Mouse (Mus musculus): Measurements from ENCODE around the gene Senp6. TPM values are rescaled to one million over a fixed set of nuclear protein-coding genes. Genes with fewer than 3 reads are reported as not detected.
A peak's percentile ranks its signal among the peaks of the same experiment; 100 is the strongest.

Gene Senp6
- polyA plus RNA-seq, 1 experiment from 2014 or later, result 53.1 TPM

- peaks cover 9% of the 10 kb centered on the region; the same call in 1 of the 2 replicates for H3K4me1 ChIP-seq
- under 1% methylated on average over 69 of the region's 69 CpGs for WGBS
Measured at GRCm38 (mm10) chr9:80164611-80165474, 98.1 kb downstream of the Senp6 start, which contains the start of gene Myo6. TSS of gene Myo6 (plus strand) at chr9:80165031.

GRCm38 (mm10) chr9:80165690-80166089, 99.0 kb downstream of the Senp6 start:
- no peaks in the 10 kb centered on the region for H3K36me3 ChIP-seq
- peaks cover 9% of the 10 kb centered on the region; the same call in 1 of the 2 replicates for H3K4me1 ChIP-seq
- no peak for DNase-seq (ENCODE audit: low spot score)
- no peaks in the 10 kb centered on the region for H3K27me3 ChIP-seq (ENCODE audit: insufficient read depth, poor library complexity, severe bottlenecking)
- H3K27ac ChIP-seq, result peak overlapping the region; percentile 95
- WGBS, result 51% methylated on average over 9 of the region's 9 CpGs
- peak overlapping the region; percentile 88 for H3K4me3 ChIP-seq
- no peaks in the 10 kb centered on the region for H3K9me3 ChIP-seq

More at GRCm38 (mm10) chr9:80164611-80165474, 98.1 kb downstream of the Senp6 start, which contains the start of gene Myo6:
- H3K4me3 ChIP-seq, result peak within 1 kb of the TSS; percentile 88
- H3K36me3 ChIP-seq, result no peaks in the 10 kb centered on the region
- DNase-seq (ENCODE audit: low spot score), result peak; percentile 99
- H3K27me3 ChIP-seq (ENCODE audit: insufficient read depth, poor library complexity, severe bottlenecking), result no peaks in the 10 kb centered on the region
- H3K27ac ChIP-seq, result peak within 1 kb of the TSS; percentile 95
- no peaks in the 10 kb centered on the region for H3K9me3 ChIP-seq

DNA sequence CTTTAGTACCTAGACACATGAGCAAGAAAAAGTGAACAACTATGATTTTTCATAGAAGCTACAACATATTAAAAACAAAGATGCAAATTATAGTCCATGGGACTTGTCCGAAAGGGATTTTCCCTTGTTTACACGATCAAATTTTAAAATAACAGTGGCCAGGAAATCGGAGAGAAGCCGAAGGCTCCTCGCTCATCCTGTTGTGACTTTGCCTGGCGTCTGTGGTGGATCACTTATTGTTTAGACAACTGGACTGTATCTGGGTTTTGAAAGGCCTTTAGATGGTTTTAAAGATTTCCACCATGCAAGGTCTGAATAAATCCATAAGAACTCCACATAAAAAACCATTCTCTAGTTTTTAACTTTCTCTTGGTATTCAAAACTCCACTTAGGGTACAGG, 99.7 kb downstream of the Senp6 start:
- 68% methylated on average over 6 of the region's 6 CpGs for WGBS
- no peak for DNase-seq (ENCODE audit: low spot score)
- Histone ChIP-seq H3K9me3 (no peaks in the 10 kb centered on the region), H3K27me3 (ENCODE audit: insufficient read depth, poor library complexity, severe bottlenecking) (no peaks in the 10 kb centered on the region), H3K4me1 (peaks cover 9% of the 10 kb centered on the region; the same call in 1 of the 2 replicates), H3K27ac (no peak overlapping the region), H3K4me3 (peak overlapping the region; percentile 88), H3K36me3 (no peaks in the 10 kb centered on the region)

DNA sequence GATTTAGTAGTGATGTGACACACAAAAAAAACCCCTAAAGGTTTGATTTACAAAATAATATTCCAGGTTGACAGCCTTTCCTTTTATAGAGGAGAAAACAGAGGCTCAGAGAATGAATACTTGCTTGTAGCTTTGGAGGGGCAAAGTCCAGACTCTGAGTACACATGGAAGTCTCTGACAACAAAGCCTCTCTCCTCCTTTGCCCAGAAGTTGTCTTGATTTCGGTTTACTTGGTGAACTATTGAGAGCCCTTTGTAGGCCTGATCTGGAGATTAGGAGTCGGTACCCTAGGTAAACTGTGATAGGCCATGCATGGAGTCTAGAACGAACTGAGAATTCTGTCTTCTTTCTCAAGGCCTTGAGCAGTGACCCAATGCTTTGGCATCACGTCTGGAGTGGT, 100.4 kb downstream of the Senp6 start:
- no peak overlapping the region for H3K4me3 ChIP-seq
- peaks cover 9% of the 10 kb centered on the region; the same call in 1 of the 2 replicates for H3K4me1 ChIP-seq
- no peaks in the 10 kb centered on the region for H3K27me3 ChIP-seq (ENCODE audit: insufficient read depth, poor library complexity, severe bottlenecking)
- no peaks in the 10 kb centered on the region for H3K9me3 ChIP-seq
- no peaks in the 10 kb centered on the region for H3K36me3 ChIP-seq
- DNase-seq (ENCODE audit: low spot score), result no peak
- H3K27ac ChIP-seq, result no peak overlapping the region
- WGBS, result 66% methylated on average over 4 of the region's 4 CpGs

- Histone ChIP-seq H3K27me3 (ENCODE audit: insufficient read depth, poor library complexity, severe bottlenecking) (no peaks in the 10 kb centered on the region), H3K4me3 (no peak overlapping the region), H3K36me3 (no peaks in the 10 kb centered on the region), H3K9me3 (no peaks in the 10 kb centered on the region), H3K4me1 (peaks cover 7% of the 10 kb centered on the region), H3K27ac (no peak overlapping the region)
- 76% methylated on average over 9 of the region's 9 CpGs for WGBS
- DNase-seq (ENCODE audit: low spot score), result no peak
Measured at GRCm38 (mm10) chr9:80169551-80169950, 102.8 kb downstream of the Senp6 start.

DNA sequence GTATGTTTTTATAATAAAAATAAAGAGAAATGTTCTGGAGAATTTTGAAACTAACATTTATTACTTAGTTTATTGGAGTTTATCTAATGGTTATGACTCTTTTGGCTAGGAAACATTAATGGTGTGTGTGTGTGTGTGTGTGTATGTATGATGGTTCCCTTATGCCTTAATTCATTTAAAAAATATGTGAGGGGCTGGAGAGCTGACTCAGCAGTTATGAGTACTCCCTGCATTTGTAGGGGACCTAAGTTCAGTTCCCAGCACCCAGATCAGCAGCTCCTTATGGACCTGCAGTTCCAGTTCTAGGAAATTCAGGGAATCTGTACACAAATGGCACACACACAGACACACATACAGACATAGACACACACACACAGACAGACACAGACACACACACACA, 104.5 kb downstream of the Senp6 start:
- H3K27ac ChIP-seq, result no peak overlapping the region

DNA sequence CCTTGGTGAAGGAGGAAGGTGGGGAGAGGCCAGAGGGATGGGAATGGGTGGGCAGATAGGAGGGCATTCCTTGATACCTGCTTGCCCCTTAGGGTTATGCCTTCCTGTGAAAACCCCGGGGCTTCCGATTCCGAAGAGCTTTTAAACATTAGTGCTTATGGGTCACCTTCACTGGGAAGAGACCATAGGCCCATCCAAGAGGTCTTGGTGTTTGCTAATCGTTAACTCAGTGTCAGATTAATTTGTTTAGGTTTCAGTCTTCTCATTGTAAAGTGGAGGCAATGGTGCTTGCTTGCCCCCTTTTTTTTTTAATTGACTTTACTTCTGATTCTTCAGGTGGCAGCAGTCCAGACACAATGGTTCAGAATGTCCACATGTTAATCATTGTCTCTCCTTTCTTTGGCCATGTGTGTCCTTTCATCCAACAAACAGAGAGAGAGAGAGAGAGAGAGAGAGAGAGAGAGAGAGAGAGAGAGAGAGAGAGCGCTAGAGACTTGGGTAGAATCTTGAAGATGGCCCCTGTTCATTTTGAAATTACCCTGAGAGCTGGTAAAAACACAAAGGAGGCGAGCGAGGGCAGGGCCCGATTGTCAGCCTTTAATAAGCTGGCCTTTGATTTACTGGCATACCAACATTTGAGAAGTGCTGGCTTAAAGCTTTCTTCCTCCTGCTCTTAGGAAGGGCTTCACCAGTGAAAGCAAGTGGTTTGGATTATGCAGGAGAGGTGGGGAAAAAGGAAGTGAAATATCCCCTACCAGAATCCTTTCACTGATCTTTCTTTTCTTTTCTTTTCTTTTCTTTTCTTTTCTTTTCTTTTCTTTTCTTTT, 105.9 kb downstream of the Senp6 start:
- DNase-seq (ENCODE audit: low spot score), result no peak
- Histone ChIP-seq H3K27me3 (ENCODE audit: insufficient read depth, poor library complexity, severe bottlenecking) (no peaks in the 10 kb centered on the region), H3K9me3 (no peaks in the 10 kb centered on the region), H3K4me3 (no peak overlapping the region), H3K36me3 (no peaks in the 10 kb centered on the region), H3K27ac (no peak overlapping the region), H3K4me1 (peaks cover 13% of the 10 kb centered on the region)
- 81% methylated on average over 8 of the region's 8 CpGs for WGBS

More for the DNA sequence above, 104.5 kb downstream of the Senp6 start:
- DNase-seq (ENCODE audit: low spot score), result no peak
- Histone ChIP-seq H3K9me3 (no peaks in the 10 kb centered on the region), H3K36me3 (no peaks in the 10 kb centered on the region), H3K27me3 (ENCODE audit: insufficient read depth, poor library complexity, severe bottlenecking) (no peaks in the 10 kb centered on the region), H3K4me1 (peaks cover 4% of the 10 kb centered on the region; the same call in 1 of the 2 replicates), H3K4me3 (no peak overlapping the region)

- whole genome bisulfite sequencing, result 55% methylated on average over 9 of the region's 9 CpGs
- H3K27me3 ChIP-seq (ENCODE audit: insufficient read depth, poor library complexity, severe bottlenecking), result no peaks in the 10 kb centered on the region
- no peaks in the 10 kb centered on the region for H3K9me3 ChIP-seq
- no peaks in the 10 kb centered on the region for H3K36me3 ChIP-seq
- DNase-seq (ENCODE audit: low spot score), result peak; percentile 74
- 0 out of 2 replicates have a peak overlapping the region, but pooled peaks have one; percentile 11 for H3K27ac ChIP-seq
- peaks cover 13% of the 10 kb centered on the region for H3K4me1 ChIP-seq
- H3K4me3 ChIP-seq, result no peak overlapping the region
Measured at GRCm38 (mm10) chr9:80173629-80174028, 106.9 kb downstream of the Senp6 start.

DNA sequence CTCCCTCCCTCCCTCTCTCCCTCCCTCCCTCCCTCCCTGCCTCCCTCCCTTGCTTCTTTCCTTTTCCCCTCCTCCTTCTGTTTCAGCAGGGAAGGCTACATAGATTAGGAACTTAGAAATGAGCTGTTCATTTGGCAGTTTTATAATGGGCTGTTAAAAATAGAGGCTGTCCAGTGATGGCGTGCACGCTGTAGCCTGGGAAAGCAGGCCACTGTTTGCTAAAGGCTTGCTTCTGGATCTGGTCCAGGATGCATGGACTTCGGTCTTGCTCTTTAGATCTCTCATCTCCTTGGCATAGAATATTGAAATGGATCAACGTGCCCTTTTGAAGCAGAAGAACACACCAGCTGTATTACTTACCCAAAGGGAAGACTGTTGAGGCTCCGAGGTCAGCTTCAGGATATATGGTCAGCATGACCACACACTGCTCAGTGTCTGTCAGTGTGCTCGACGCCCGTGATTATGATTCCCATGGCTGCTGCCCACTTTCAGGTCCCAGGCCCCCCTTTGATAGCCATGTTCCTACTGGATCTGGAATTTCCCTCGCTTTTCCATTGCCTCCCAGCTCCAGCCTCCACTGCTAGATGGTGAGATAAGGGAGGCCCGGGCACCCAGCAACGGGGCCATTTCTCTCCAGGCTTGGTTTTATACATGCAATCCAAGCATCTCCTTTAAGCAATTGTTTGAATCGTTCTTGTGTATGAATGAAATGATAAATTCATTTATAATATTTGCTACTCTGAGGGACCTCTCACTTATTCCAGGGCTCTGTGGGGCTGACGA, 110.2 kb downstream of the Senp6 start:
- H3K27me3 ChIP-seq (ENCODE audit: insufficient read depth, poor library complexity, severe bottlenecking), result no peaks in the 10 kb centered on the region
- no peak for DNase-seq (ENCODE audit: low spot score)
- no peak overlapping the region for H3K4me3 ChIP-seq
- H3K9me3 ChIP-seq, result no peaks in the 10 kb centered on the region
- 61% methylated on average over 13 of the region's 13 CpGs for WGBS
- H3K36me3 ChIP-seq, result no peaks in the 10 kb centered on the region
- peak overlapping the region; percentile 36; the same call in 1 of the 2 replicates for H3K27ac ChIP-seq
- H3K4me1 ChIP-seq, result peaks cover 13% of the 10 kb centered on the region

- H3K36me3 ChIP-seq, result no peaks in the 10 kb centered on the region
- no peak for DNase-seq (ENCODE audit: low spot score)
- no peaks in the 10 kb centered on the region for H3K27me3 ChIP-seq (ENCODE audit: insufficient read depth, poor library complexity, severe bottlenecking)
- no peaks in the 10 kb centered on the region for H3K9me3 ChIP-seq
- WGBS, result 78% methylated on average over 2 of the region's 2 CpGs
- no peak overlapping the region for H3K27ac ChIP-seq
- peaks cover 10% of the 10 kb centered on the region for H3K4me1 ChIP-seq
- no peak overlapping the region for H3K4me3 ChIP-seq
Measured at GRCm38 (mm10) chr9:80178670-80179069, 112.0 kb downstream of the Senp6 start.

DNA sequence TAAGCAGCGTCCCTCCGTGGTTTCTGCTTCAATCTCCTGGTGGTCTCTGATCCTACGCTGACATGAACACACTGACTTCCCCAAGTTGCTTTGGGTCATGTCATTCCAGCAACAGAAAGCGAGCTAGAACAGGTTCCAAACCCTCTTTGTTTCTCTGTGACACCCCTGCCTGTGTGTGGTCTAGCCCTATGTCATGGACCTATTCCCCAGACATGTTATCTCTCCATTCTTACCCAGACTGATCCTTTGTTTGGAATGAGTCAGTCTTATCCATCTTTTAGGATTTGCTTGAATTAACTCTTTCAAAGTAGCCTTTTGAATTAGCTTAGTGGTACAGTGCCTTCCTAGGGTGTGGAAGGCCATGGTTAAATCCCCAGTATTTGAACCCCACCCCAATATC, 113.0 kb downstream of the Senp6 start:
- Histone ChIP-seq H3K27me3 (ENCODE audit: insufficient read depth, poor library complexity, severe bottlenecking) (no peaks in the 10 kb centered on the region), H3K4me3 (no peak overlapping the region), H3K4me1 (peaks cover 9% of the 10 kb centered on the region), H3K27ac (no peak overlapping the region), H3K9me3 (no peaks in the 10 kb centered on the region), H3K36me3 (no peaks in the 10 kb centered on the region)
- no peak for DNase-seq (ENCODE audit: low spot score)
- 63% methylated on average over 4 of the region's 4 CpGs for WGBS

GRCm38 (mm10) chr9:80180771-80181170, 114.1 kb downstream of the Senp6 start:
- Histone ChIP-seq H3K27me3 (ENCODE audit: insufficient read depth, poor library complexity, severe bottlenecking) (no peaks in the 10 kb centered on the region), H3K36me3 (no peaks in the 10 kb centered on the region), H3K9me3 (no peaks in the 10 kb centered on the region), H3K27ac (no peak overlapping the region), H3K4me3 (no peak overlapping the region), H3K4me1 (peaks cover 13% of the 10 kb centered on the region)
- WGBS, result 86% methylated on average over 5 of the region's 5 CpGs
- no peak for DNase-seq (ENCODE audit: low spot score)

Data from heart, embryonic 10.5 days (tissue).